Mouse (Mus musculus) liver, embryonic 12.5 days (tissue): ENCODE data around the gene Gm20695. TPM values are rescaled to one million over a fixed set of nuclear protein-coding genes. Genes with fewer than 3 reads are reported as not detected.

Experiments
- ATAC-seq: fragments of 200-750 bp; cut with Nextera tagmentation; 2 replicates; pipeline ENCODE4 v1.8.0; 2017; ENCODE audit warnings: moderate number of reproducible peaks, mild to moderate bottlenecking, moderate library complexity
- H3K27ac ChIP-seq: fragments of 300-500 bp; sonication (generic); 2 replicates; pipeline ENCODE4 v1.5.1; 2016; ENCODE audit warnings: mild to moderate bottlenecking
- H3K27me3 ChIP-seq: fragments of 300-500 bp; sonication (generic); replicated peaks from 2 replicates; pipeline ENCODE4 v1.6.1; 2016; ENCODE audit warnings: mild to moderate bottlenecking, moderate library complexity
- H3K36me3 ChIP-seq: fragments of 300-500 bp; sonication (generic); 2 replicates; pipeline ENCODE4 v1.6.1; 2016; ENCODE audit warnings: mild to moderate bottlenecking, moderate library complexity
- H3K4me1 ChIP-seq: fragments of 300-500 bp; sonication (generic); 2 replicates; pipeline ENCODE4 v1.6.1; 2016
- H3K4me2 ChIP-seq: fragments of 300-500 bp; sonication (generic); 2 replicates; pipeline ENCODE4 v1.6.1; 2016; ENCODE audit warnings: mild to moderate bottlenecking, moderate library complexity
- H3K4me3 ChIP-seq: fragments of 300-500 bp; sonication (generic); 2 replicates; pipeline ENCODE4 v1.5.1; 2016; ENCODE audit warnings: mild to moderate bottlenecking, moderate library complexity
- H3K9ac ChIP-seq: fragments of 300-500 bp; sonication (generic); 2 replicates; pipeline ENCODE4 v1.6.1; 2016; ENCODE audit warnings: mild to moderate bottlenecking, moderate library complexity
- H3K9me3 ChIP-seq: fragments of 300-500 bp; sonication (generic); replicated peaks from 2 replicates; pipeline ENCODE4 v1.6.1; 2016; ENCODE audit warnings: mild to moderate bottlenecking, moderate library complexity
- WGBS: fragments of 180-500 bp; shearing (Covaris S2); methylation state at CpG from one replicate; pipeline ENCODE4 v1.1.7; 2016; ENCODE audit not compliant: insufficient replicate concordance; 5-methylcytosine and 5-hydroxymethylcytosine counted together
- polyA plus RNA-seq: library from polyadenylated mRNA; unstranded; fragments of >200 nt; fragmentation: Nextera tagmentation; extraction: Ambion mirVana; gene quantifications from 2 replicates; pipeline ENCODE4 v1.2.1, GENCODE M21; 2016

The Gm20695 gene
- polyA plus RNA-seq, 1 experiment from 2014 or later = 1.2 TPM

- no peak overlapping the region for H3K27ac ChIP-seq
- H3K4me2 ChIP-seq = no peak overlapping the region
- H3K27me3 ChIP-seq = no peaks in the 10 kb centered on the region
- 62% methylated on average over 1 of the region's 1 CpGs for WGBS
- peaks cover 22% of the 10 kb centered on the region for H3K4me1 ChIP-seq
- H3K4me3 ChIP-seq = no peak overlapping the region
- no peaks in the 10 kb centered on the region for H3K9me3 ChIP-seq
- peaks cover 71% of the 10 kb centered on the region for H3K36me3 ChIP-seq
- no peak for ATAC-seq
- no peak overlapping the region for H3K9ac ChIP-seq
Observed at GRCm38 (mm10) chr16:3896553-3896952, 12.1 kb downstream of the Gm20695 start.

- H3K36me3 ChIP-seq = peaks cover 50% of the 10 kb centered on the region
- H3K27ac ChIP-seq = no peak overlapping the region
- no peaks in the 10 kb centered on the region for H3K27me3 ChIP-seq
- 63% methylated on average over 2 of the region's 2 CpGs for WGBS
- 0 out of 2 replicates have a peak overlapping the region, but pooled peaks have one; percentile 76 for H3K4me3 ChIP-seq
- no peak for ATAC-seq
- no peak overlapping the region for H3K9ac ChIP-seq
- H3K4me2 ChIP-seq = peak overlapping the region; percentile 91
- peaks cover 16% of the 10 kb centered on the region for H3K4me1 ChIP-seq
- no peaks in the 10 kb centered on the region for H3K9me3 ChIP-seq
Observed at GRCm38 (mm10) chr16:3907471-3907870, 23.0 kb downstream of the Gm20695 start.

GRCm38 (mm10) chr16:3908537-3909111 is 24.2 kb downstream of the Gm20695 start, which contains the start of the genes 1700037C18Rik and Cluap1:
Gene 1700037C18Rik (minus strand): TSS chr16:3908689.
Gene Cluap1 (plus strand): TSS chr16:3908801.
- Histone ChIP-seq H3K4me3 (peak within 1 kb of the TSS; percentile 76), H3K36me3 (peaks cover 50% of the 10 kb centered on the region), H3K4me2 (peak within 1 kb of the TSS; percentile 91), H3K27me3 (no peaks in the 10 kb centered on the region), H3K9me3 (no peaks in the 10 kb centered on the region), H3K27ac (peak within 1 kb of the TSS; percentile 77), H3K9ac (peak within 1 kb of the TSS; percentile 82), H3K4me1 (peaks cover 16% of the 10 kb centered on the region)
- under 1% methylated on average over 33 of the region's 33 CpGs for WGBS
- ATAC-seq = peak; percentile 96

- no peaks in the 10 kb centered on the region for H3K9me3 ChIP-seq
- peak overlapping the region; percentile 91 for H3K4me2 ChIP-seq
- peaks cover 16% of the 10 kb centered on the region for H3K4me1 ChIP-seq
- H3K27ac ChIP-seq = peak overlapping the region; percentile 77
- no peak for ATAC-seq
- H3K36me3 ChIP-seq = peaks cover 50% of the 10 kb centered on the region
- no peaks in the 10 kb centered on the region for H3K27me3 ChIP-seq
- peak overlapping the region; percentile 76 for H3K4me3 ChIP-seq
- peak overlapping the region; percentile 82 for H3K9ac ChIP-seq
- WGBS = 5% methylated on average over 20 of the region's 20 CpGs
Observed at GRCm38 (mm10) chr16:3909118-3909517, 24.7 kb downstream of the Gm20695 start.

GRCm38 (mm10) chr16:3920756-3921155 is 36.3 kb downstream of the Gm20695 start:
- Histone ChIP-seq H3K9me3 (no peaks in the 10 kb centered on the region), H3K27ac (no peak overlapping the region), H3K9ac (no peak overlapping the region), H3K4me3 (no peak overlapping the region), H3K4me1 (no peaks in the 10 kb centered on the region), H3K27me3 (no peaks in the 10 kb centered on the region), H3K4me2 (no peak overlapping the region), H3K36me3 (peaks cover 74% of the 10 kb centered on the region)
- 89% methylated on average over 2 of the region's 2 CpGs for WGBS
- ATAC-seq = no peak

DNA sequence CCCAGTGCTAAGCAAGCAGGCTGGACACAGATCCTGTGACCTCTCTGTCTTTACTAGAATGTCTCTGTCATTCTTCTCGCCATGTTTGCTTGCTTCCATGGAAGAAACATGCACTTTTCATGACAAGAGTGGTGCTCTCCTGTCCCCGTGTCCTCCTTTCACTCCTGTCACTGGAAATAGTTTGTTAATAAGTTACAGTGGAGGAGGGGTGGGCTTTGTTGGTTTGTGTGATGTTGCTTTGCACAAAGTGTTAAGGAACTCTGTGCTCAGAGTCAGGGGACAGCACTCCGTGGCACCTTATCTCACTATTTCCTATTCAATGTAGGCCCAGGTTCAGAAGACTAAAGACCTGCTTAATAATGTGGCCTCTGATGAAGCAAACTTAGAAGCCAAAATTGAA is 39.1 kb downstream of the Gm20695 start:
- H3K4me3 ChIP-seq = no peak overlapping the region
- peaks cover 73% of the 10 kb centered on the region for H3K36me3 ChIP-seq
- H3K27ac ChIP-seq = no peak overlapping the region
- no peak overlapping the region for H3K4me2 ChIP-seq
- no peaks in the 10 kb centered on the region for H3K4me1 ChIP-seq
- H3K9me3 ChIP-seq = no peaks in the 10 kb centered on the region
- H3K9ac ChIP-seq = no peak overlapping the region
- 64% methylated on average over 3 of the region's 3 CpGs for WGBS
- H3K27me3 ChIP-seq = no peaks in the 10 kb centered on the region
- peak; percentile 18; the same call in 1 of the 2 replicates for ATAC-seq

DNA sequence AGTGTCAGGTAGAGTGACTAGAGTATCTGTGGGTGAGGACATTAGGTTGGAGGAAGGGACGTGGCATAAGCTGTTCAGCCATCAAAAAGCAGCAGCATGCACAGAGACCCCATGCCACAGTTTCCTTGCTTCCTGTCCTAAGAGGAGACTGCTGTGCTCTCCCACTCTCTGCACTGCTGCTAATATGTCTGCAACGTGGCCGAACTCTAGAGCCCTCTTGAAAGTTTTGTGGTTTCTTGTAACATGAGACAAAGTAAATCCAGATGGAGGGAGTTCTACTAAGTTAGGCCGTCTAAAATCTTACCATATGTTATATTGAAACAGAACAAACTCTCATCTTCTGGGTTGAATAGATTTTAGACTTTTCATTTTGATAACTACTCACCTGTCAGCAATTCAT is 39.5 kb downstream of the Gm20695 start:
- 69% methylated on average over 4 of the region's 4 CpGs for WGBS

GRCm38 (mm10) chr16:3928582-3928981 is 44.1 kb downstream of the Gm20695 start:
- WGBS = 26% methylated on average over 1 of the region's 1 CpGs
- no peak for ATAC-seq

More for the DNA sequence above, 39.5 kb downstream of the Gm20695 start:
- no peaks in the 10 kb centered on the region for H3K9me3 ChIP-seq
- H3K4me2 ChIP-seq = no peak overlapping the region
- no peak overlapping the region for H3K9ac ChIP-seq
- ATAC-seq = no peak
- H3K4me3 ChIP-seq = no peak overlapping the region
- H3K4me1 ChIP-seq = no peaks in the 10 kb centered on the region
- H3K27me3 ChIP-seq = no peaks in the 10 kb centered on the region
- H3K27ac ChIP-seq = no peak overlapping the region
- H3K36me3 ChIP-seq = peaks cover 75% of the 10 kb centered on the region

DNA sequence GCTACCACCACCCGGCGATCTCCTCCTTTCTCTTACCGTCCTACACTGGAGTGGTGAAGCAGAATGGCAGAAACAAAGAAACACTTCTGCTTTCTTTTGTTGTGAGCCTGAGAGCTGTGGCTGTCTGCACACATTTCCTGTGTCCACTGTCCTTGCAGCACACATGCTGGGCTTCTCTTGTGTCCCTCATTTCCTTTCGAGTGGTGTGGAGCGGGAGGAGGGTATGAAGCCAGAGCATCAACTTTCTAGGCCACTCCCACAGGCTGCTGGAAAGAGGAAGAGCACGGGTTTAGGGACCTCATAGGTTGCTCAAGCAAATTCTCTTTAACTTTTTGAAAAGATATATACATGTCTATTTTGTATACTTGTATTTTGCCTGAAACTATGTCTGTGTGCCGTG is 44.7 kb downstream of the Gm20695 start:
- Histone ChIP-seq H3K9me3 (no peaks in the 10 kb centered on the region), H3K4me3 (no peak overlapping the region), H3K4me1 (no peaks in the 10 kb centered on the region), H3K27ac (no peak overlapping the region), H3K27me3 (no peaks in the 10 kb centered on the region), H3K4me2 (no peak overlapping the region), H3K36me3 (peaks cover 73% of the 10 kb centered on the region), H3K9ac (no peak overlapping the region)
- peak; percentile 30; the same call in 1 of the 2 replicates for ATAC-seq
- WGBS = 59% methylated on average over 7 of the region's 7 CpGs

More at GRCm38 (mm10) chr16:3928582-3928981, 44.1 kb downstream of the Gm20695 start:
- Histone ChIP-seq H3K4me1 (no peaks in the 10 kb centered on the region), H3K9me3 (no peaks in the 10 kb centered on the region), H3K9ac (no peak overlapping the region), H3K27ac (no peak overlapping the region), H3K36me3 (peaks cover 73% of the 10 kb centered on the region), H3K27me3 (no peaks in the 10 kb centered on the region), H3K4me2 (no peak overlapping the region), H3K4me3 (no peak overlapping the region)

DNA sequence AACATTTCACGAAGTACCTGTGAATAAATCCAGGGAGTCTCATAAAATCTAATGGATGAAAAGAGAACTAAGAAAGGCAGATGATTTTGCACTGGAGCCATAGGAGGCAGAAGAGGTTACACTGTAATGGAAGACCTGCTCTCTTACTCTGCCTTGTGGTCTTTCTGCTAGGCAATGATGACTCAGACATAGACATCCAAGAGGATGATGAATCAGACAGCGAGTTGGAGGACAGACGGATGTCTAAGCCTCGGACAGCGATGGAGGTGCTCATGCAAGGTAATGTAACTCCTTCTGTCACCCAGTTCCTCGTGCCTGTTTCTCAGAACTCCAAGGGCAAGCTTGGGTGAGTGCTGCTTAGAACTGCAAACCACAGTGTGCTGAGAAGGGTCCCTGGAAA is 49.1 kb downstream of the Gm20695 start:
- Histone ChIP-seq H3K4me1 (no peaks in the 10 kb centered on the region), H3K27ac (no peak overlapping the region), H3K36me3 (peaks cover 82% of the 10 kb centered on the region), H3K4me2 (no peak overlapping the region), H3K27me3 (no peaks in the 10 kb centered on the region), H3K9me3 (no peaks in the 10 kb centered on the region), H3K4me3 (no peak overlapping the region), H3K9ac (no peak overlapping the region)
- ATAC-seq = no peak
- WGBS = 75% methylated on average over 6 of the region's 6 CpGs

- Histone ChIP-seq H3K27me3 (no peaks in the 10 kb centered on the region), H3K9ac (no peak overlapping the region), H3K4me2 (no peak overlapping the region), H3K9me3 (no peaks in the 10 kb centered on the region), H3K27ac (no peak overlapping the region), H3K4me1 (no peaks in the 10 kb centered on the region), H3K36me3 (peaks cover 83% of the 10 kb centered on the region), H3K4me3 (no peak overlapping the region)
- 43% methylated on average over 1 of the region's 1 CpGs for WGBS
- ATAC-seq = no peak
Observed at GRCm38 (mm10) chr16:3934091-3934490, 49.6 kb downstream of the Gm20695 start.

- no peak overlapping the region for H3K9ac ChIP-seq
- no peaks in the 10 kb centered on the region for H3K9me3 ChIP-seq
- 70% methylated on average over 4 of the region's 4 CpGs for WGBS
- H3K4me2 ChIP-seq = no peak overlapping the region
- no peaks in the 10 kb centered on the region for H3K27me3 ChIP-seq
- H3K36me3 ChIP-seq = peaks cover 83% of the 10 kb centered on the region
- no peak overlapping the region for H3K27ac ChIP-seq
- no peak overlapping the region for H3K4me3 ChIP-seq
- no peaks in the 10 kb centered on the region for H3K4me1 ChIP-seq
- 0 out of 2 replicates have a peak, but pooled peaks have one; percentile 13 for ATAC-seq
Observed at GRCm38 (mm10) chr16:3934701-3935100, 50.3 kb downstream of the Gm20695 start.

- no peaks in the 10 kb centered on the region for H3K27me3 ChIP-seq
- no peak overlapping the region for H3K27ac ChIP-seq
- H3K36me3 ChIP-seq = no peaks in the 10 kb centered on the region
- H3K4me3 ChIP-seq = no peak overlapping the region
- ATAC-seq = no peak
- no peak overlapping the region for H3K9ac ChIP-seq
- 75% methylated on average over 1 of the region's 1 CpGs for WGBS
- no peaks in the 10 kb centered on the region for H3K4me1 ChIP-seq
- no peak overlapping the region for H3K4me2 ChIP-seq
- no peaks in the 10 kb centered on the region for H3K9me3 ChIP-seq
Observed at GRCm38 (mm10) chr16:3951141-3951540, 66.7 kb downstream of the Gm20695 start.
